Mouse (Mus musculus) bone marrow, adult 2 months (tissue): Measurements from ENCODE around the gene Col17a1. TPM values are rescaled to one million over a fixed set of nuclear protein-coding genes. Genes with fewer than 3 reads are reported as not detected.

Experiments used
- H3K27ac ChIP-seq: fragments of 200-500 bp; 2 replicates; pipeline ENCODE4 v1.5.1; 2012; ENCODE audit warnings: low read depth, mild to moderate bottlenecking, control low read depth, inconsistent platforms, low read length; ENCODE audit not compliant: control insufficient read depth, poor library complexity, insufficient read depth
- H3K4me1 ChIP-seq: fragments of 200-500 bp; 2 replicates; pipeline ENCODE4 v1.6.1; 2011; ENCODE audit warnings: low read length; ENCODE audit not compliant: control insufficient read depth, insufficient read depth
- H3K4me3 ChIP-seq: fragments of 200-500 bp; replicated peaks from 2 replicates; pipeline ENCODE3; 2011; ENCODE audit warnings: mild to moderate bottlenecking, low read depth, low read length, control low read depth; ENCODE audit not compliant: control insufficient read depth
- CTCF ChIP-seq: fragments of 200-500 bp; IDR thresholded peaks from 2 replicates; pipeline ENCODE4 v1.5.1; 2011; ENCODE audit warnings: low read length, control low read depth; ENCODE audit not compliant: control insufficient read depth, insufficient read depth
- POLR2A ChIP-seq: fragments of 200-500 bp; IDR thresholded peaks from 2 replicates; pipeline ENCODE4 v1.6.1; 2011; ENCODE audit warnings: low read depth, mild to moderate bottlenecking, control low read depth, low read length, borderline replicate concordance; ENCODE audit not compliant: control insufficient read depth
- WGBS: fragments of 180-500 bp; shearing (Covaris S2); methylation state at CpG from one replicate; pipeline ENCODE4 v1.1.7; 2018; 5-methylcytosine and 5-hydroxymethylcytosine counted together
- polyA plus RNA-seq: library from polyadenylated mRNA; stranded (reverse); fragments of >200 nt; gene quantifications from 2 replicates; pipeline ENCODE4 v1.2.4, GENCODE M21; 2011; ENCODE audit warnings: low replicate concordance; ENCODE audit not compliant: missing spikeins, insufficient read depth, insufficient read length

Gene Col17a1
- not detected in 2 replicates for polyA plus RNA-seq

GRCm38 (mm10) chr19:47691994-47692393, at the start of gene Col17a1:
Col17a1 (minus strand) TSS chr19:47692094.
- no peak within 1 kb of the TSS for H3K4me3 ChIP-seq
- TF ChIP-seq POLR2A (no peak), CTCF (no peak)
- H3K4me1 ChIP-seq, result no peaks in the 10 kb centered on the region; the same call in 1 of the 2 replicates
- no peak within 1 kb of the TSS for H3K27ac ChIP-seq
- 37% methylated on average over 6 of the region's 6 CpGs for WGBS

- peak overlapping the region; percentile 97 for H3K4me3 ChIP-seq
- H3K27ac ChIP-seq, result peak overlapping the region; percentile 90
- no peaks in the 10 kb centered on the region; the same call in 1 of the 2 replicates for H3K4me1 ChIP-seq
- TF ChIP-seq CTCF (no peak), POLR2A (no peak)
- WGBS, result 0% methylated on average over 13 of the region's 15 CpGs
Measured at GRCm38 (mm10) chr19:47731931-47732330, 40.0 kb upstream of the Col17a1 start.

GRCm38 (mm10) chr19:47731071-47731881, 39.4 kb upstream of the Col17a1 start, which contains the start of gene Sfr1:
Sfr1 (plus strand) TSS chr19:47731682.
- peak within 1 kb of the TSS; percentile 93 for H3K27ac ChIP-seq
- TF ChIP-seq POLR2A, result peak; percentile 80
- TF ChIP-seq CTCF, result peak; percentile 32; the same call in 1 of the 2 replicates
- no peaks in the 10 kb centered on the region; the same call in 1 of the 2 replicates for H3K4me1 ChIP-seq
- WGBS, result under 1% methylated on average over 72 of the region's 72 CpGs
- peak within 1 kb of the TSS; percentile 97 for H3K4me3 ChIP-seq

- WGBS, result 0% methylated on average over 12 of the region's 12 CpGs
- Histone ChIP-seq H3K4me3 (peak overlapping the region; percentile 92), H3K4me1 (no peaks in the 10 kb centered on the region; the same call in 1 of the 2 replicates), H3K27ac (peak overlapping the region; percentile 93)
- no peak for TF ChIP-seq POLR2A
- no peak for TF ChIP-seq CTCF
Measured at GRCm38 (mm10) chr19:47730691-47731070, 38.8 kb upstream of the Col17a1 start.

GRCm38 (mm10) chr19:47725643-47726140, 33.8 kb upstream of the Col17a1 start:
- Histone ChIP-seq H3K4me3 (no peak overlapping the region), H3K4me1 (no peaks in the 10 kb centered on the region), H3K27ac (no peak overlapping the region)
- WGBS, result 79% methylated on average over 7 of the region's 7 CpGs
- TF ChIP-seq POLR2A (no peak), CTCF (no peak)

GRCm38 (mm10) chr19:47724903-47725302, 33.0 kb upstream of the Col17a1 start:
- no peak overlapping the region for H3K4me3 ChIP-seq
- H3K4me1 ChIP-seq, result no peaks in the 10 kb centered on the region
- no peak overlapping the region for H3K27ac ChIP-seq
- WGBS, result 77% methylated on average over 4 of the region's 4 CpGs
- TF ChIP-seq POLR2A (no peak), CTCF (no peak)

GRCm38 (mm10) chr19:47722471-47722870, 30.6 kb upstream of the Col17a1 start:
- TF ChIP-seq CTCF (no peak), POLR2A (no peak)
- 85% methylated on average over 6 of the region's 6 CpGs for WGBS
- H3K4me1 ChIP-seq, result no peaks in the 10 kb centered on the region
- no peak overlapping the region for H3K4me3 ChIP-seq
- H3K27ac ChIP-seq, result no peak overlapping the region

- no peak overlapping the region for H3K27ac ChIP-seq
- no peak overlapping the region for H3K4me3 ChIP-seq
- TF ChIP-seq CTCF (no peak), POLR2A (no peak)
- WGBS, result 44% methylated on average over 3 of the region's 3 CpGs
- no peaks in the 10 kb centered on the region for H3K4me1 ChIP-seq
Measured at GRCm38 (mm10) chr19:47719147-47719546, 27.3 kb upstream of the Col17a1 start.

- 62% methylated on average over 2 of the region's 2 CpGs for WGBS
- Histone ChIP-seq H3K4me1 (no peaks in the 10 kb centered on the region), H3K27ac (no peak overlapping the region), H3K4me3 (no peak overlapping the region)
- no peak for TF ChIP-seq POLR2A
- TF ChIP-seq CTCF, result no peak; the same call in 1 of the 2 replicates
Measured at GRCm38 (mm10) chr19:47716144-47716543, 24.2 kb upstream of the Col17a1 start.
